Mouse (Mus musculus) layer of hippocampus, postnatal 14 days (tissue): ENCODE measurements at regions not wholly inside any gene's neighbourhood (a gene's known extent, or its start where the extent isn't known, plus 50 kb on each side); places are given as distances from the start of the nearest gene placed in this dataset.

Experiments
- DNase-seq, 2 experiments: peaks; one replicate each; pipeline ENCODE4 v3.0.0; 2021 to 2022; ENCODE audit warnings: low spot score in 2 of 2, mixed read lengths in 1 of 2

- DNase-seq: no peak
These were observed 55.3 kb downstream of the Gpr88 start for GRCm38 (mm10) chr3:116197966-116198365.

- no peak for DNase-seq
These were observed 58.6 kb downstream of the Gpr88 start for GRCm38 (mm10) chr3:116194701-116195100.

- DNase-seq: no peak
These were observed 61.8 kb upstream of the Vcam1 start for GRCm38 (mm10) chr3:116191261-116191660.

GRCm38 (mm10) chr3:116190727-116191126 lies 61.2 kb upstream of the Vcam1 start:
- peak in 1 of 2 experiments; percentile 17 for DNase-seq

- no peak for DNase-seq
These were observed 60.0 kb upstream of the Vcam1 start for GRCm38 (mm10) chr3:116189363-116190100.

GRCm38 (mm10) chr3:116185206-116185605 lies 55.7 kb upstream of the Vcam1 start:
- DNase-seq: no peak

- no peak for DNase-seq
These were observed 55.0 kb upstream of the Vcam1 start for GRCm38 (mm10) chr3:116184443-116184842.

GRCm38 (mm10) chr3:116180341-116180885 lies 50.9 kb upstream of the Vcam1 start:
- no peak for DNase-seq
